Mouse (Mus musculus): ENCODE data around the gene Abhd16b. TPM values are rescaled to one million over a fixed set of nuclear protein-coding genes. Genes with fewer than 3 reads are reported as not detected.
A peak's percentile ranks its signal among the peaks of the same experiment; 100 is the strongest.

Abhd16b gene
- polyA plus RNA-seq, 1 experiment from 2014 or later = 0.27 TPM

DNA sequence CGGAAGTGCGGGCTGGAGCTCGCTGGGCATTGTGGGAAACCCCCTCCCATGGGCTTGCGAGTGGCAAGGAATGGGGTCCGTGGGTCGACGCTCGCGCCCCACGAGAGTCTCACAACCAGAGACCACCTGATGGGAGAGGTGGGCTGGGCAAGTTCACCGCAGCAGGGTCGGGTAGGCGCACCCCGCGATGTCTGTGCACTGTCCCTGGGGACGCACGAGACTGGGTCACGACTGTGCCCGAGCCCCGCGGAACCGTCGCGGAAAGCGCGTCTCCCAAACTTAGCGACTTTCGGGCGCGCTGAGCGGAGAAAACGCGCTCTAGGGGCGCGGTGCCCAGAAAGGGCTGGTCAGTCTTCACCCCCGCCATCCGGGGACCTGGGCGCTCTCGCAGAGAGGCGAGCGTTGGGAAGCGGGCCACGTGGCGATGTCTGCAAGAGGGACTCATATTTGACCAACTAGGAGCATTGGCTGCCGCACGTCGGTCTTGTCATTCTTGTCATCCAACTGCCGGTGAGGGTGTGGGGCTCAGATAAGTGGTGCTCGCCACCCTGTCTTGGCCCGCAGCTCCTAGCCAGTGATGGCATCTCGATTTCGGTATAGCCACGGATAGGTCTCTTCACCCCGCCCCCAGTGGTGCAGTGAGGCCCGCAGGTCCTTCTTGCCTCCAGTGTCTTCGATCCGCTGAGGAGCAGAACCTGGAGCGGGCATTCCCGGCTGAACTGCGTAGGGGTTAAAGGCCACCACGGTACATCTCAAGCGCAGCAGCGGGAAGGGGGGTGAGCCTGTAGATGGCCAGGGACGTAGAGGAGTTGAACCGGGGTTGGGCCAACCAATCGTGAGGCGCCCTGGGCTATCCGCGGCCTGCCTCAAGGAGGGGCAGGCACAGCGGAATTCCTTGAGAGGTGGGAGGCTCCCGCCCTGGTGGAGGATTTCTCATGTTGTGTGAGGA is 33.1 kb upstream of the Abhd16b start:
- Histone ChIP-seq H3K27ac (ENCODE audit: low read length) (peak overlapping the region; percentile 74; the same call in 1 of the 2 replicates), H3K9ac (replicated peaks; ENCODE audit: low read depth, low read length) (peak overlapping the region; percentile 48), H3K9me3 (ENCODE audit: control insufficient read depth, low read depth, low read length) (no peaks in the 10 kb centered on the region), H3K27me3 (ENCODE audit: control insufficient read depth, insufficient read depth, low read length) (no peaks in the 10 kb centered on the region), H3K4me1 (ENCODE audit: control insufficient read depth, insufficient read depth, low read length) (peaks cover 9% of the 10 kb centered on the region), H3K36me3 (ENCODE audit: control insufficient read depth, insufficient read depth, low read length) (no peaks in the 10 kb centered on the region), H3K4me2 (replicated peaks; ENCODE audit: low read depth, low read length) (peak overlapping the region; percentile 98), H3K4me3 (ENCODE audit: low read depth, low read length) (peak overlapping the region; percentile 95)
- ATAC-seq (ENCODE audit: insufficient number of reproducible peaks, insufficient read depth, low FRiP score, low read depth) = peak; percentile 60
- under 1% methylated on average over 70 of the region's 71 CpGs for WGBS

DNA sequence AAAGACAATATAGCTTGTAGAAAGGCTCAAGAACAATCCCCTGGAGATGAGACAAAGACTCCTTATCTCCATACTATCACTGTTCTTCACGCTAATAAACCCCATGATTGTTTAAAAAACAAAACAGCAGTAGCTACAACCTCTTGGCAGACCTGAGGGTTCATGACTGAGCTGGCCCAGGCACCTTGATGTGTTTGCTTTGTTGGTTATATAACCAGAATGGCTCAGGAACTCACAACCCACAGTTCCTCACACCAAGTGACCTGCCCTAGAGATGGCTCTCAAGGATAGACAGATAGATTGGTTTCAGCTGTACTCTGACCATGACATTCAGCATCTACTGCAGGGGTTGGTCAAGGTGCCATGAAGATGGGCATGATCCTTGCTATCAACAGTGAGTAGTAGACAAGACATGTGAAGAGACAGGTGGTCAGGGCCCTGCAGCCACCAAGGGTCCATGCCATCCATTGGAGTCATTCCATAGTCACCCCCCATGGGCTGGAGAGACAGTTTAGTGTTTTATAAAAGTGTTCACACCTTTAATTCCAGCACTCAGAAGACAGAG is 31.4 kb upstream of the Abhd16b start:
- no peaks in the 10 kb centered on the region for H3K9me3 ChIP-seq (ENCODE audit: control insufficient read depth, low read depth, low read length)
- ATAC-seq (ENCODE audit: insufficient number of reproducible peaks, insufficient read depth, low FRiP score, low read depth) = no peak
- H3K36me3 ChIP-seq (ENCODE audit: control insufficient read depth, insufficient read depth, low read length) = no peaks in the 10 kb centered on the region
- H3K27ac ChIP-seq (ENCODE audit: low read length) = no peak overlapping the region
- 91% methylated on average over 1 of the region's 1 CpGs for WGBS
- no peaks in the 10 kb centered on the region for H3K27me3 ChIP-seq (ENCODE audit: control insufficient read depth, insufficient read depth, low read length)
- no peak overlapping the region for H3K4me2 ChIP-seq (replicated peaks; ENCODE audit: low read depth, low read length)
- H3K4me3 ChIP-seq (ENCODE audit: low read depth, low read length) = no peak overlapping the region
- H3K9ac ChIP-seq (replicated peaks; ENCODE audit: low read depth, low read length) = no peak overlapping the region
- H3K4me1 ChIP-seq (ENCODE audit: control insufficient read depth, insufficient read depth, low read length) = peaks cover 9% of the 10 kb centered on the region

DNA sequence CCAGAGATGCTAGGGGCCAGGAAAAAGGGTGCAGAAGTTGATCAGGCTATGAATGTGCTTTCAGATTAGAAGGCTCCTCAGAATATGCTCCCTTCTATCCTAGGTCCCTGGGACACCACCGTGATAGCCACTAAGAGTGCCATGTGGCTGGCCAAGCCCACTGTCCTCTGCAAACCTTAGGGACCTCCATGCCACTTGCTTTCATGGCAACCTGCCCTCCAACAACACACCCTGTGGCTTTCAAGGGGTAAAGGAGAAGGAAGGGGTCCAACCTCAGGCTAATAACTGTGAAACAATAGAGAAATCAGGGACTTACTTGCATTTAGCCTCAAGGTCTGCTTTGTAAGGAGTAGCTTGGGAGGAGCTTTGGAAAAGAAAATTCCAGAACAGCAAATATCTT is 30.4 kb upstream of the Abhd16b start:
- no peak for ATAC-seq (ENCODE audit: insufficient number of reproducible peaks, insufficient read depth, low FRiP score, low read depth)
- Histone ChIP-seq H3K4me2 (replicated peaks; ENCODE audit: low read depth, low read length) (no peak overlapping the region), H3K27me3 (ENCODE audit: control insufficient read depth, insufficient read depth, low read length) (no peaks in the 10 kb centered on the region), H3K27ac (ENCODE audit: low read length) (no peak overlapping the region), H3K36me3 (ENCODE audit: control insufficient read depth, insufficient read depth, low read length) (no peaks in the 10 kb centered on the region), H3K9me3 (ENCODE audit: control insufficient read depth, low read depth, low read length) (no peaks in the 10 kb centered on the region), H3K4me1 (ENCODE audit: control insufficient read depth, insufficient read depth, low read length) (peaks cover 9% of the 10 kb centered on the region), H3K9ac (replicated peaks; ENCODE audit: low read depth, low read length) (no peak overlapping the region), H3K4me3 (ENCODE audit: low read depth, low read length) (no peak overlapping the region)
- 89% methylated on average over 1 of the region's 1 CpGs for WGBS

DNA sequence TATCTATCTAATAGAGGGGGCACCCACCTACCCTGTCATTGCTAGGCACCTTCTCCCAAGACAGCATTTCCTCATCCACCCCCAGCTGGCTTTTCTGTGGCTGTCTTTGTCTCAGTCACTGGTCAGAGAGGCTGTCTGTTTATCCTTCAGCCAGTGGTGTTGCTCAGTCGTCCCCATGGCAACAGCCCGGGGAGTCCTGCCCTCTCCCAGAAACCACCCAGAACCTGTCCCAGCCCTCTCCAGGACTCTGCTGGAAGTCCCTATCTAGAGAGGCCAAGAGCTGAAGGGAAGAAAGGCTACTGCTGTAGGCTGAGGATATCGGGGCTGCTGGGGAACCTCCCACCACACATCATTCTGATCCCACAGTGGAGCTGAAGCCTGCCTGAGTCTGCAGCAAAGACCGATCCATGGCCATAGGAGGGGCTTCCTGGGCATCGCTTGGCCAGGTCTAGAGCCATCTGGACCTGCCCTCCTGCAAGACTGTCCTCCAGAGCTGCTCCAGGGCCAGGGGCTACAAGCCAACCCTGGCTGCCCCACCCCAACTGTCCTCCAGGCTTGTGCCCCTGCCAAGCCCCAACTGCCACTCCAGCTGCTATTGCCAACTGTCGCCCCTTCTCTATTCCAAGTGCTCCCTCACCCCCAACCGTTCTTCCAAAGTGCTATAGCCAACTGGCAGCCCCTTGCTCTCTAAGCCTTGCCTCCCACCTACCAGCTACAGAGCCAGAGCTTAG is 29.8 kb upstream of the Abhd16b start:
- Histone ChIP-seq H3K27ac (ENCODE audit: low read length) (no peak overlapping the region), H3K4me1 (ENCODE audit: control insufficient read depth, insufficient read depth, low read length) (peaks cover 5% of the 10 kb centered on the region), H3K4me3 (ENCODE audit: low read depth, low read length) (no peak overlapping the region), H3K27me3 (ENCODE audit: control insufficient read depth, insufficient read depth, low read length) (no peaks in the 10 kb centered on the region), H3K4me2 (replicated peaks; ENCODE audit: low read depth, low read length) (no peak overlapping the region), H3K9ac (replicated peaks; ENCODE audit: low read depth, low read length) (no peak overlapping the region), H3K9me3 (ENCODE audit: control insufficient read depth, low read depth, low read length) (no peaks in the 10 kb centered on the region), H3K36me3 (ENCODE audit: control insufficient read depth, insufficient read depth, low read length) (no peaks in the 10 kb centered on the region)
- WGBS = 38% methylated on average over 7 of the region's 7 CpGs
- no peak for ATAC-seq (ENCODE audit: insufficient number of reproducible peaks, insufficient read depth, low FRiP score, low read depth)

DNA sequence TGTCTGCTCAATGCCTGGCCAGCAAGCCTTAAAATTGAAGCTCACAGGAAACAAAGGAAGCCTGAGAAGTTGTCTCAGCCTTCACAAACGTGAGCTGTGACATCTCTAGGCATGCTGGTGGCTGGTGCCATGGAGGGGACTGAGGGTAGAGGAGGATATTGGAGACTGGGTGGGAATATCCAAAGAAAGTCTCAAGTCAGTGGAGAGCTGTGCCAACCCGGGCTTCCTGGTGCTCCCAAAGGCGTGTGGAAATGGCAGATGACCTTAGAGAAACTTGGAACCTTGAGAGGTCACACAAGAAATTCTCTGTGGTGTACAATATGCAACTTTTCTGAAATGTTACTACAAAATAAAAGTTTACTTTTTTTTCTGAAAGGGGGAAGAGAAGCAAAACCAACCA is 27.6 kb upstream of the Abhd16b start:
- no peaks in the 10 kb centered on the region for H3K36me3 ChIP-seq (ENCODE audit: control insufficient read depth, insufficient read depth, low read length)
- no peak for ATAC-seq (ENCODE audit: insufficient number of reproducible peaks, insufficient read depth, low FRiP score, low read depth)
- peaks cover 2% of the 10 kb centered on the region for H3K4me1 ChIP-seq (ENCODE audit: control insufficient read depth, insufficient read depth, low read length)
- no peak overlapping the region for H3K9ac ChIP-seq (replicated peaks; ENCODE audit: low read depth, low read length)
- H3K27ac ChIP-seq (ENCODE audit: low read length) = no peak overlapping the region
- H3K4me3 ChIP-seq (ENCODE audit: low read depth, low read length) = no peak overlapping the region
- 55% methylated on average over 3 of the region's 3 CpGs for WGBS
- H3K27me3 ChIP-seq (ENCODE audit: control insufficient read depth, insufficient read depth, low read length) = no peaks in the 10 kb centered on the region
- no peaks in the 10 kb centered on the region for H3K9me3 ChIP-seq (ENCODE audit: control insufficient read depth, low read depth, low read length)
- H3K4me2 ChIP-seq (replicated peaks; ENCODE audit: low read depth, low read length) = no peak overlapping the region

DNA sequence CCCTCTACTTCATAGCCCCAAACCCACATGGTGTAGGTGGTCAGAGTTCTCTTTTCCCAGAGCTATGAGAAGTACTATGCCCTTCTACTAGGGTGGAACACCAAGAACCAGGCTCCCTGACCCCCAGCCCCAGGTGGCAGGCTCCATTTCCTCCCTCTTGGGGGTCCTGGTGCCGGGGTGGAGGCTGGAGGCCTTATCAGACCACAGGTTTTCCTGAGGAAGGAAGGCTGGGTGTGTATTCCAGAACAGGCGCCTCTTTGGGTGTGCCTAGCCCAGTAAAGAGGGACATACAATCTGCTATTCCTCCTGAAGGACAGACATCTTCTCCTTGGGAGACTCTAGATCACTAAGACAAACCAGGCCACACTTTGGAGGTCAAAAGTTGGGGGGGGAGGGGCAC is 22.7 kb upstream of the Abhd16b start:
- 0 out of 2 replicates have a peak, but pooled peaks cover 4% of the 10 kb centered on the region for H3K4me1 ChIP-seq (ENCODE audit: control insufficient read depth, insufficient read depth, low read length)
- H3K27me3 ChIP-seq (ENCODE audit: control insufficient read depth, insufficient read depth, low read length) = no peaks in the 10 kb centered on the region
- H3K4me2 ChIP-seq (replicated peaks; ENCODE audit: low read depth, low read length) = no peak overlapping the region
- H3K9me3 ChIP-seq (ENCODE audit: control insufficient read depth, low read depth, low read length) = no peaks in the 10 kb centered on the region
- no peak overlapping the region for H3K27ac ChIP-seq (ENCODE audit: low read length)
- H3K9ac ChIP-seq (replicated peaks; ENCODE audit: low read depth, low read length) = no peak overlapping the region
- WGBS = 60% methylated on average over 2 of the region's 2 CpGs
- no peak for ATAC-seq (ENCODE audit: insufficient number of reproducible peaks, insufficient read depth, low FRiP score, low read depth)
- H3K4me3 ChIP-seq (ENCODE audit: low read depth, low read length) = no peak overlapping the region
- no peaks in the 10 kb centered on the region for H3K36me3 ChIP-seq (ENCODE audit: control insufficient read depth, insufficient read depth, low read length)

DNA sequence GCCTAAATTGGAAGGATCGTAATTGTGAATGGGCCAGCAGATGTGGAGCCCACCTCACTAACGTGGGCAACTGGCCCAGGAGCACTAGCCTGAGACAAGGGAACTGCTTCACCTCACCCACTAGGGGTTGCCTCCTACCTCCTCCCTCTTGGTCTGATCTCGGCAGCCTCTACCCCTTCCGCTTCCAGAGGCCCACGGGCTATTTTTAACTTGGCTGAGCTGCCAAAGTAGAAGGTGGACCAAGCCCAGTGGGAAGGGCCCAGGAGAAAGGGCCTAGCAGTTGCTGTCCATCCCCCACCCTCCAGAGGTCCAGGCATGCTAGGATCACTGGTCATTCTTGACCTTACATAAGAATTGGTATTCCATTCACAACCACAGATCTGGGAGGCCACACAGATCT is 21.8 kb upstream of the Abhd16b start:
- ATAC-seq (ENCODE audit: insufficient number of reproducible peaks, insufficient read depth, low FRiP score, low read depth) = no peak
- Histone ChIP-seq H3K27me3 (ENCODE audit: control insufficient read depth, insufficient read depth, low read length) (no peaks in the 10 kb centered on the region), H3K9ac (replicated peaks; ENCODE audit: low read depth, low read length) (no peak overlapping the region), H3K36me3 (ENCODE audit: control insufficient read depth, insufficient read depth, low read length) (no peaks in the 10 kb centered on the region), H3K9me3 (ENCODE audit: control insufficient read depth, low read depth, low read length) (no peaks in the 10 kb centered on the region), H3K4me2 (replicated peaks; ENCODE audit: low read depth, low read length) (no peak overlapping the region), H3K27ac (ENCODE audit: low read length) (no peak overlapping the region), H3K4me3 (ENCODE audit: low read depth, low read length) (no peak overlapping the region), H3K4me1 (ENCODE audit: control insufficient read depth, insufficient read depth, low read length) (0 out of 2 replicates have a peak, but pooled peaks cover 4% of the 10 kb centered on the region)
- 43% methylated on average over 5 of the region's 5 CpGs for WGBS

DNA sequence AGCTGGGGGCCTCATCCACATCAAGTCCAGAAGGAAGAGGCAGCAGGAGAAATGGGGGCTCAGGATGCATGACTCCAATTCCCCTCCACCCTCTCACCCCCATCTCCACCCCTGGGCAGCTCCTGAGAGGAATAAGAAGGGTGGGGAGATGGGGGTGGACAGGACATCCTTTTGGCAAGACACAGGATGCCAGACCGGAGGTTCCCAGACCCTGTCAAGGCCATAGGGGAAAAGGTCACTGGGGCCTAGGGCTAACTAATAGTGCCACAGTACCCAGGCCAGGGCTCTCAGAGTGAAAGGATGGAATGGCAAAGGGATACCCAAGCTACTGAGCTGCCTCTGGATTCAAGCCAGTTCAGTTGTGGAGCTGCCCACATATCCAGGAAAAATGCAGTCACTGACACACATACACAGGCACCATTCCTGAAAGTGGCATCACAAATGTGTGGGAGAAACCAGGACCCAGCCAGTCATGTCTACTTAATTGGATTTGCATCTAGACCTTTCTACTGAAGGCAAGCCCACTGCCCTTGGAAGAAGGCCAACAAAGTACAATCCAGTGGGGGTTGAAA is 20.7 kb upstream of the Abhd16b start:
- H3K9me3 ChIP-seq (ENCODE audit: control insufficient read depth, low read depth, low read length) = no peaks in the 10 kb centered on the region
- ATAC-seq (ENCODE audit: insufficient number of reproducible peaks, insufficient read depth, low FRiP score, low read depth) = no peak

More for the DNA sequence above, 20.7 kb upstream of the Abhd16b start:
- H3K4me3 ChIP-seq (ENCODE audit: low read depth, low read length) = no peak overlapping the region
- no peaks in the 10 kb centered on the region for H3K27me3 ChIP-seq (ENCODE audit: control insufficient read depth, insufficient read depth, low read length)
- H3K36me3 ChIP-seq (ENCODE audit: control insufficient read depth, insufficient read depth, low read length) = no peaks in the 10 kb centered on the region
- H3K4me1 ChIP-seq (ENCODE audit: control insufficient read depth, insufficient read depth, low read length) = 0 out of 2 replicates have a peak, but pooled peaks cover 4% of the 10 kb centered on the region
- H3K9ac ChIP-seq (replicated peaks; ENCODE audit: low read depth, low read length) = no peak overlapping the region
- no peak overlapping the region for H3K27ac ChIP-seq (ENCODE audit: low read length)
- WGBS = 67% methylated on average over 1 of the region's 1 CpGs
- H3K4me2 ChIP-seq (replicated peaks; ENCODE audit: low read depth, low read length) = no peak overlapping the region
